Mouse (Mus musculus) thymus, postnatal 4 days (tissue): ENCODE data around the gene Serpinb6a.
"Not testable (repeated sequence)": the region's sequence is repeated elsewhere in the genome, so short reads cannot be mapped to it uniquely, and the experiment has no call there.

Experiments used
- DNase-seq: peaks from one replicate; pipeline ENCODE4 v3.0.0; 2021

Gene Serpinb6a

GRCm38 (mm10) chr13:33966574-33966973 is 36.0 kb downstream of the Serpinb6a start:
- no peak for DNase-seq

DNA sequence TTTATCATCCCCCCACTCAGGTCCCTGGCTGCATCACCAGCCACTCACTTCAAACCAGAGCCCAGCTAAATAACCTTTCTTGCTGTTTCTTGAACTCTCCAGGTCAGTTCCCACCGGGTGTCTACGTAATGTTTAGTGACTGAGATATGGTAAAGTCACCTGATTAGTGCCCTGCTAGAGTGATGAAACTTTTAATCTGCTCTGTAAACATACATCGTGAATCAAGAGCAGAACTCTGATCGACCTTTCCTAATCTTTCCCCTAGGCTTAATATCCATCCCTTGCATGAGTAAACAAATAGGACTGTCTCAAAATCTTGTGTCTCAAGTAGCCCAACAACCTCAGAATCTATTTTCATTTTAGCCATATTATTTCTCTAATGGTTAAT is 36.6 kb downstream of the Serpinb6a start:
- no peak for DNase-seq

DNA sequence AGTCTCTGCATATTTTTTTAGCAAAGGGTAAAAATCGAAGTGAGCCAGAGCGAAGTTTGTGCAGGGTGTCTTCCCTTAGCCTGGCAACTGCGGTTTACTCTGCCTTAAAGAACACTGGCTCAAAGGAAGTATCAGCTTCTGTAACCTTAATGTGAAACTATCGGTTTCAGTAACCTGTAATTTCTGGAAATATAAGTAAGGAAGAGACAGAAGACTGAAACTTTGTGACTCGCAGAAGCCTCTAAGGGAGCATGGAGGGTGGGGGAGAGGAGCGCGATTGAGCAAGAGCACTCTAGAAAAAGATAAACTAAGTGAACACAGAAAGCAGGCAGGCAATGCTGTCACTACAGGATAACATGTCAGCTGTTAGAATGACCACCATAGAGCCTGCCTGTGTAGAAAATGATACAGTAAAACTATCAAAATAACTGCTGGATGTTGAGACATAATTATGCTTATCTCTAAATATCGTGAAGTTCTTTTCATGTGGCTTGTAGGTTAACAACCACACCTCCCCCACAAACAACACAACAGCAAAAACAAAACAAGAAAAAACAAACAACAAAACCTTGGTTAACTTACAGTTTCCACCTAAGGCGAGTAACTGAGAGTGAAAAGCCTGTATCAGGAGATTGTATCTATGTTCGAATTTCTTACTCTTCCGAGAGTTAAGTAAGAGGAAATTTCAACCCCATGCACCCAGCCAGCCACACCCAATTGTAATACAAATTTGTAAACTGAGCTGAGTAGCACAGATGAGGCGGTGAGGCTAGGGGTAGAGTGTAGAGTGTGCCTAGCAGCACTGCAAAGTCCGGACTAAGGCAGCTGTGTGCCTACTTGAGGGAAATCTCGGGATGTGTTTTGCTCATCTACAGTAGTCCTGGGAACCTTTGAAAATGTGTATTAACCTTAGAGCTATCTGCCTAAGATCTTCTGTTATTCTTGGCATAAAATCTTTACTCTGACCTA is 37.3 kb downstream of the Serpinb6a start:
- DNase-seq: peak; percentile 15

DNA sequence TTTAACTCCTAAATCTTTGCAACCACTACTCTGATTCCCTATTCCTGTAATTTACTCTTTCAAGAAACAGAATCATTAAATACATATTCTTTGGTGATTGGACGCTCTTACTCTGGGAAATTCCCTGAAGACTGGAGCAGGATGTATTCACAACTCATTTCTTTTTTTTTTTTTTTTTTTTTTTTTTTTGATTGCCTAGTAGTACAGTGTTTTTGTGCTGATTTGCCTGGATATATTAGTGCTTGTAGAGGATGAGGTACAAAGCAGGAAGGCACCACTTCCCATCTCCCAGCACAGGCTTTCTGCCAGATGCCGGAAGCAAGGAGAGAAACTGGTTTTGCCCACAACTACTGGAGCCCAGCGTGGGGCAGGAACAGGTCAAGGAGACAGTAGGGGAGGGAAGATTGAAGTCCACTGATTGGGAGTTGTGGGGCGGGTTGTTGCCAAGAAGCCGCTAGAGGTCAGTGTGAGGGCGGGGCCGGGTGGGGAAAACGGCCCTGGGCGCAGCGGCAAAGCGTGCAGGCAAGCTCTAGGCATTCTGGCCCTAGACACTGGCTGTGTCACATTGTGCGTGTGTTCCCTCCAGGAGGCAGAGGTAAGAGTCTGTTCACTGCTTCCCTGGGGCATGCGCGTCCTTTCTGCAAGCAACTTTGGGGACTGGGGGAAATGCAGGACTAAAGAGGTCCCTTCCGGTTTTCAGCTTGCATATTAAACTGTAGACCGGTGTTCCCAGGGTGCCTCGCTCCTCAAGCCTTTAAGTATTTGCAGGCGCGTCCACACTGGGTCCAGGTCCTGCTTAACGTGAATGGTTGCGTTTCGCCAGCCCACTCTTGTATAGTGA is 38.2 kb downstream of the Serpinb6a start, which contains the start of gene Nqo2:
Gene Nqo2 (plus strand): TSS at position 482 of the 841 bp plus-strand sequence.
- DNase-seq: peak; percentile 54

GRCm38 (mm10) chr13:33959771-33960170 is 42.8 kb downstream of the Serpinb6a start:
- DNase-seq: no peak

DNA sequence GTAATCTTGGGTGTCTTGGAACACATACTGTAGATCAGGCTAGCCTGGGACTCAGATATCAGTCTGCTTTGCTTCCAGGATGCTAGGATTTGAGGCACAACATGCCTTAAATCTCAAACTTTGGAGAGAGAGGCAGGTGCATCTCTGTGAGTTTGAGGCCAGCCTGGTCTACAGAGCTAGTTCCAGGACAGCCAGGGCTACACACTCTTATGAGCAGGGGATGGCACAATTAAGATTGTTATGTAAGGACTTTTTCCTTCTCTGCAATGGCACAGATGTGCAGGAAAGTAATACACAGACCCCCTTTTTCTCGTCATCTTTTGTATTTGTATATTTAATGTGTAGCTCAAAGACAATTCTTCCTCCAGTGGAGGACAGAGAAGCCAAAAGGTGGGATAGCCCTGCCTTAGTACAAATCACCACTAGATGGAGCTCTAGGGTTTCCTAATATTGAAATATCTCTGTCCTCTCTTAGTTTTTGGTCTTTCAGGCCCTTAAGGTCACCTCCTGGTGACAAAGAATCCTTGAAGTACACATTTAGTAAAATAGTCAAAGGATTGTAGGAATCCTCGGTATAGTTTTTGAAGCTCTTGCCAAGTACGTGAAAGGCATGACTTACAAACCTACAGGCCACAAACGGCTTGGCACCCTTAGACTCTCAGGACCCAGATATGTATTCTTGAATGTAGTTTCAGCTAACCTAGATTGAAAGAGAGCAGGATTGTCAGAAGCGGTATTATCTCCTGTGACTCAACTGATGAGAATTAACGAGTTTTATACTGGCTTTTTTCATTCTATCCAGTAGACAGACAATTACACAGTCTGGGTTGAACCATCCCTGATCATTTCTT is 45.8 kb downstream of the Serpinb6a start:
- DNase-seq: no peak

DNA sequence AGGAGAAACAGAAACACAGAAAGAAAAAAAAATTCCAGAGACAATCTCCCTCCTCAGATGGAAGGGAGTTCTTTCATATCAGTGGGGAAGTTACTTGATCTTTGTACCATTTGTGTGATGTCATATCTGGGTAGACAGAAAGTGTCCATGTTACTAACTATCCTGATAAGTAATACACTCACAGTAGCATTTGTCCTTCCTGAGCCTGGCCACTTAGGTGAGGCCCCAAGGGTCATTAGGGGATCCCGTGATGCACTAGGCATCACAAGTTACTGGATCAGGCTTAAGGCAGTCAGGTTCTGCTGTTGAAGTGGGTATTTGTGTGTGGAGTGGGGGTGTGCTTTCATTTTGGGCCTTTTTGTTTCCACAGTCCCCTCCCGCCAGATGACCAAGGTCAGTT is 49.6 kb downstream of the Serpinb6a start:
- no peak for DNase-seq

DNA sequence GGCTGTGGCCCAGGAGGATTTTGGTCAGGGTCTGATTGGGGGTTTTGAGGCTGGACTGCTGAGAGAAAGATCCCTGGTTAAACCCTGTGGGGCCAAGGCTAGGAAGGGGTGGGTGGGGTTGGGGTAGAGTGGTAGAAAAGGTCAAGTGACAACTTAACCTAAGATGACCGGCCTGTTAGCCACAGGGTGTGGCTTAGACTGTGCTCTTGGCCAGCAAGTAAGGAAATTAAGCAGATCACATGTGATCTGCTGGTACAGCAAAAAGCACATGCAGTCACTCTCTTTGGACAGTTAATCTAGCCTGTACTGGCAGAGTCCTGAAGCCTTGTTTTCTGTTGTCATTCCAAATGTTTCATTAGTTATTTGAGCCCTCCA is 50.5 kb downstream of the Serpinb6a start:
- DNase-seq: no peak

DNA sequence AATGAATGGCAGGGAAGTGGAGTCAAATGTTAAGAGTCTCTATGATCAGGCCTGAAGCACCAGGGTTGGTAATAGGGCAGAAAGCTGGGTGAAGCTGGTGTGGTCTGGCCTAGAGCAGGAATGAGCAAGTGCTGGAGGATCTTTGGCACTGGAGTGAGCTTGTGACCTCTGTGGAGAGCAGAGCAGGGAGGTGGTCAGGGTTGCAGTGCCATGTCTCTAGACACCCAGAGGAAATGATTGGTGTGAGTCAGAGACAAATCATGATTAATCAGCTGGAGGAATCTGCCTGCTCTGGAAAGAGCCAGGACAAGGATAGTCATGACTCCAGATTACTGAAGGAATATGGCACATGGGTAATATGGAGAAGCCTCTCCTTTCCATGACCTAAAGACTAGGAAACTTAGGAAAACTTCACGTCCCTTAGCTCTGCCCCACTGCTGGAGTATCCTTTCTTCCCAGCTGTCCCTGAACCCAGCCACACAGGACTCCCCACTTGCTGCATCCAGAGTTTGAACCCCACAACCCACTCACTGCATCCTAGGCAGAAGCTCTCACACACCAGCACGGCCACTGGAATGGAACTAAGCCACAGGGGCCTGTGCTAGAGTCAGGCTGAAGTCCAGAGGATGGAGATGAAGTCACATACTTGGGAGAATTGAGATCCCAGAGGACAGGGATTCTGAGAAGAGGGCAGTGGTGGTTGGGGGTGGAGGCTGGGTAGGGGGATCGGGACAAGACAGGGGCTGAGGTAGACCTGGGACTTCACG is 51.1 kb downstream of the Serpinb6a start:
- no peak for DNase-seq

DNA sequence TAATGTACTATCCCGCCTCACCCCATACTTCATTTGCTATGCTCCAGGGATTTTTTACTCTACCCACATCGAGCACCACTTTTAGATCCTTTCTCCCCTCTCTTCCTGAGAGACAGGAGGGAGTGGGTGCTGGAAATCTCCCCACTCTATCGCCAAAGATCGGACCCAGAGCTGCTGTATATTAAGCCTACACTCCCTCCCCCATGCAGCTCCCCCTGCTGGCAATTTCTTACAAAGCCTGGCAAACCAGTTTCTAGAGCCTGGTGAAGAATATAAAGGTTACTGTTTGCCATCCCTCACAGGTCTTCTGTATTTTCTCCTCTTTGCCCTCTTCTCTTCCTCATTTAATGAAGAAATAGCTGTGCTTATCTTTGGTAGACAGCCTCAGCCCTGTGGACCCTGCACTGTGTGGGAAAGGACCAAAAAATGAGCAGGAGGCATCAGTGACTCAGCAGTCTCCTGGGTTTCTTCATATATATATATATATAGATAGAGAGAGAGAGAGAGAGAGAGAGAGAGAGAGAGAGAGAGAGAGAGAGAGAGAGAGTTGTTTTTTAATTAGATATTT is 60.3 kb downstream of the Serpinb6a start:
- DNase-seq: peak; percentile 63

- DNase-seq: no peak
Observed at GRCm38 (mm10) chr13:33941288-33941808, 61.2 kb downstream of the Serpinb6a start.

DNA sequence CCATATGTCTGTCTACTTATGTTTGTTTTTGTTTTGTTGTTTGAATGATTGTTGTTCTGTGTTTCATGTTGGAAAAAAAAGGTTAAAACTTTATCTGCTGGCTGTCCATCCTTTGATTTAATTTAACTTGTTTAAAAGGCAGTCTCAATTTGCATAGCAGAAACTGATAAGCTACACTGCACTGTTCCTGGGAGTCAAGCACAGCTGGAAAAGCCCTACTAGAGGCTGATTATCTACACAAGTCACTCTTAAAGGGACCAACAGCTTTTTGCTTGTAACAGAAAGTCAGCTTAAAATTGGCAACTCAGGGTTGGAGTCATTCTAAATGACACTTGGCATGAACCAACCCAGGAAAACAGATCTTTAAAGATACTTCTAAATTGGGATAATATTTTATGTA is 65.0 kb downstream of the Serpinb6a start:
- DNase-seq: not testable (repeated sequence)

GRCm38 (mm10) chr13:33937151-33937550 is 65.4 kb downstream of the Serpinb6a start:
- no peak for DNase-seq

DNA sequence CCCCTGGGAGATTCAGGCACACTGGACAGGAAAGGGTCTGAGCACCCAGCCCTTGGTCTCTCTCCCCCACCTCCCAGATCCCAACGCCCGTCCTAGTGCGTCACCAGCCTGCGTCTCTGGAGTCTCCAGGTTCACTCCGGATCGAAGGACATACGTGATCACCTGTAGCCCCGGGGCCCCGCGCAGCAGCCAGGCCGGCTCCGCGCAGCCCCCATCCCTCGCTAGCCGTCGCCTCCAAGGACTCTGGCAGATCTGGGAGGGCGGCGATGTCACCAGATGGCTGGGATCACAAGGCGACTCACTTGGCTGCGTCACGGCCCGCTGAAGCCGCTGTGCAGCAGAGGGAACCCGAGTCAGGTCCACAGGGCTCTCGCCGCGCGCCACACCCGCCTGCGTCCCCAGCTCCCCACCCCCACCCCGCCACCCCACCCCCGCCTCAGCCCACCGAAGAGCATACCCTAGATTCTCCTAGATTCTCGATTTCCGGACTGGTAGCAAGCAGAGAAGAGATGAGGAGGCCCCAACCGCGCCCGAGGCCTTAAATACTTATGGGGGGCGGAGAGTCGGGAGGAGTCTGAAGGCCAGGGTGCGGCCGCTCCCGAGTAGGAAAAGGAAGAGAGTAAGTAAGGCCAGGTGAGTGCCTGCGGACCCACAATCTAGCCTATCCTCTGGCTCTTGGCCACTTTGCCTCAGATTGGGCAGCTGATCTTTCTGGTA is 67.0 kb downstream of the Serpinb6a start:
- DNase-seq: peak; percentile 45

DNA sequence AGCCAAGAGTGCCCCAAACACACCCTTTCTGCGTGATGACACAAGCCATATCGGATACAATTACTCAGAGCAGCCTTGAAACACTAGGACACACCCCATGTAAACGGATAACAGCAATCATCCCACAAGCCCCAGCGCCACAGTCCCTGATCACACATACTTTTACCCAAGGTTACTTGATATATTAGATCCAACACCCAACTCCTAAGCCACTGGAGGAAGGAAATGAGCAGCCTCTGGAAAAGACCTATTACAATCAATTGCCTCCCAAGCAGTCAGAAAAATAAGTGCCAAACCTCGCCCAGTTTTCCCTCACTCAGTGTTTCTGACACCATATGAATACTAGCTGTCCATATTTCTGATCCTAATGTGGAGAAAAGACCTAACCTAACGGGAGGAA is 67.9 kb downstream of the Serpinb6a start:
- DNase-seq: no peak

GRCm38 (mm10) chr13:33930912-33931311 is 71.7 kb downstream of the Serpinb6a start:
- no peak for DNase-seq

- no peak for DNase-seq
Observed at GRCm38 (mm10) chr13:33930281-33930680, 72.3 kb downstream of the Serpinb6a start.

GRCm38 (mm10) chr13:33921699-33922098 is 80.9 kb downstream of the Serpinb6a start:
- no peak for DNase-seq

DNA sequence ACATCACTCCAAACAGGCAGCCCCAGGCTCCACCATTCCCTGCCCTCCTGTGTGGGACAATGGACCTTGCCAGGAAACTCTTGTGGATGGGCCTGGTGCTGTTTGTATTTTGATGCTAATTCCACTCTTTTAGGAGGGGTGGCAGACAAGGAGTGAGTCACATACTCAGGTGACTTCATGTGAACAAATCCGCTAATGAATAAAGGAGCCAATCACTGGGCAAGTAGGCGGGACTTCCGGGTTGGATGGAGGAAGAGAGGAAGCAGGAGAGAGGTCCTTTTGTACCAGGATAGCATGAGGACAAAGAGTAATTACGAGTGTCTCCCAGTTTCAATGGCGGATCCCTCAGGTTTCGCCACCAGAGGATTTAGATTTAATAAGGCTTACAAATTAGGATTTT is 81.6 kb downstream of the Serpinb6a start:
- no peak for DNase-seq

GRCm38 (mm10) chr13:33906821-33907220 is 95.8 kb downstream of the Serpinb6a start:
- DNase-seq: no peak
